Mouse (Mus musculus): ENCODE data around the gene Rsc1a1.

- TF ChIP-seq MAFK (IDR thresholded peaks at IDR 0.05; ENCODE audit: insufficient read depth, low read depth, low read length), result no peak
- no peak for TF ChIP-seq ZNF384 (IDR thresholded peaks at IDR 0.05; ENCODE audit: low read depth, low read length)
- TF ChIP-seq ZC3H11A (IDR thresholded peaks at IDR 0.05; ENCODE audit: borderline replicate concordance, low read depth, low read length), result no peak
- no peak for TF ChIP-seq CHD2 (IDR thresholded peaks at IDR 0.05; ENCODE audit: low read depth, low read length)
These were observed 25.9 kb upstream of the Rsc1a1 start for GRCm38 (mm10) chr4:141711250-141711649.
